Mouse (Mus musculus): ENCODE results near the gene Inka2.

The Inka2 gene

DNA sequence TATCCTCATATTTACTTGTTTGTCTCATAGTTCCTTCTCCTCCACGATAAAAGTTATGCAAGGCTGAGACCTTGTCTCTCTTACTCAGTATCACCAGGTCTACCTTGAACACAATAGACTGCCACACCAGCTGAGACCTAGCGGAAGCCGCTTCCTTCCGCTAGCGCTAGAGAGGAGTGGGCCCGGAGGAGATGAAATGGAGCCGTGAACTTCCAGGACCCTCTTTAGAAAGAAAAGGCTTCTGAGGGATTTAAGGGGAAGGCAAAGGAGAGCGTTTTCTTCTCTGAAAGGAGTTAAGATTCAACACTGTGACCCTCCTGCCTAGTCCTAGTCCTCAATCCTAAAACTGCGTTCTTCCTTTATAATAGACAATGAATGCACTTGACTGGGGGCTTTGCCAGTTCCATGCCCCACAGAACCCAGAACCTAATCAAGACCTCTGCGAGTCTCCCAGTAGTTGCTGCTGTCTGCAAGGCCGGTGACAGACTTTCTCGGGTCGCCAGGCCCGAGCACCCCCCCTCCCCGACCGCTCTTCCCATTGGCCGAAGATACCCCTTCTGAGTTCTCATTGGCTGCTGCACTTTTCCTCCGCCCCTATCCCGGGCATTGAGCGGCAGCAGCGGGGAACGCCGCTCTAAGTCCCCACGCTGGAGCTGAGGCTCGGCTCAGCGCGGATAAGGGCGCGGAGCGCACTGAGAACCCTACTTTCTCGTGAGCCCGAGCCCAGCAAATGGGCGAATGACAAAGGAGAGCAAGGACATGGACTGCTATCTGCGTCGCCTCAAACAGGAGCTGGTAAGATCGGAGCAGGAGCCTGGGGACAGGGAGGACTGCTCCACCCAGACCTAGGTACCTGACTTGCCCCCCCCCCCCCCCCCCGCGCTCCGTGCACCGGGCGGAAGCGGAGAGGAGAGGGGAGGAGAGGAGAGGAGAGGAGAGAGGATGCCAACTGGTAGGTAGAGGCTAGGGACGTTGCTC, at the start of gene Inka2:
TSS of gene Inka2 (plus strand) at position 569 of the 978 bp plus-strand sequence.
- peak; percentile 77 for DNase-seq

DNA sequence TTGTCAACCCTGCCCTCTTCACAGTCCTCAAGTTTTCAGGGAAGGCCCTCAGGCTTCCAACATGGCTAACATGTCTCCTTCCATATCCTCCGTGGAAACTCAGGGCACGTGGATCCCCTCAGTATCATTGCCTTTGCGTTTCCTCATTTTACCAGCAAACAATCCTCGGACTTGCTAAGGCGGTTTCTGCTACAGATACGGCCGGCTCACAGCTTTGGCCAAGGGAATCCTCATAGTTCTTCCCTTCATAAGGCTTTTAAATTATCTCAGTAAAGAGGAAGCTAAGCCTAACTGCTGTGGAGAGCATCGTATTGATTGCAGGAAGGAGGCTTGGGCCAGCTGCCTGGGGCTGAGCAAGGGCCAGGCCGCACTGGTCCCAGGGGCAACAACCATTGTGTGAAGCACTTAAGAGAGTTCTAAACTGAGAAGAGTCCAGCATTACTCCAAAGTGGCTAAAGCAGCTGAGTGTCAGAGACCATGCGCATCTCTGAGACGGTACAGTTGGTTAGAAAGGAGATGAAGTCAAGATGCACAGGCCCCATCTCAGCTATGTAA, 49.3 kb upstream of the Inka2 start:
- DNase-seq, result no peak

DNA sequence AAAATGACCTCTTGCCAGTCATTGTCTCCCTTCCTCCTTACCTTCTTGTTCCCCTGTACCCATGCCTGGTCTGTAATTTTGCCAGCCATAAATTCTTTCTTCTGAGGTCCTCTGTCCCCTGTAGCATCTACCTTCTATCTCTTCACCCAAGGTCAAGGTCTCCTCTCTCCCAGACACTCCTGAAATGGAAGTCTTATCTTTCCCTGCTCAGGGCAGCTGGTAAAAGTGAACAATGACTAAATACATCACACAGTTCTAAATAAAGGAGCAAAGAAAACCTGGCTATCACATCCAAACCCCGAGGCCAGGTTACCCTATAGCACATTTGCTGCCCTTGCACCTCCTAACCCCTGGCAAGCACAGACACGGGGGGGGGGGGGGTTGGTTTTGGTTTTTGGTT, 43.9 kb upstream of the Inka2 start:
- no peak for DNase-seq

DNA sequence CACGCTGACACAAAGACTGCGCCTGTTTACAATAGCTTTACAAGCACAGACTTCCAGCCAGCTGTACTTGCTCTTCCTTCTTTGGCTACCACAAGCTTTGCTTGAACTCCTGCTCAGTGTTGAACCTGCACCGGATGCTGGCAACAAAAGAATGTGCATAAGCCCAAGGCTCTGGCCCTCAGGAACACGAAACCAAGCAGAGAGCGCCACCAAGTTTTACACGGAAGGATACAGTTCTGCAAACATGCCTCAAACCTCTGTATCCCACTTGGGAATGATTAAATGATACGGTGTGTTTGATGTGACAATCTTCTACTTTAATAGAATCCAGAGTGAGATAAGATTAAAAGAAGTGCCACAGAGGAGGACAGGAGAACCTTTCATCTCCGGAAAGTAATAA, 41.4 kb upstream of the Inka2 start:
- no peak for DNase-seq

DNA sequence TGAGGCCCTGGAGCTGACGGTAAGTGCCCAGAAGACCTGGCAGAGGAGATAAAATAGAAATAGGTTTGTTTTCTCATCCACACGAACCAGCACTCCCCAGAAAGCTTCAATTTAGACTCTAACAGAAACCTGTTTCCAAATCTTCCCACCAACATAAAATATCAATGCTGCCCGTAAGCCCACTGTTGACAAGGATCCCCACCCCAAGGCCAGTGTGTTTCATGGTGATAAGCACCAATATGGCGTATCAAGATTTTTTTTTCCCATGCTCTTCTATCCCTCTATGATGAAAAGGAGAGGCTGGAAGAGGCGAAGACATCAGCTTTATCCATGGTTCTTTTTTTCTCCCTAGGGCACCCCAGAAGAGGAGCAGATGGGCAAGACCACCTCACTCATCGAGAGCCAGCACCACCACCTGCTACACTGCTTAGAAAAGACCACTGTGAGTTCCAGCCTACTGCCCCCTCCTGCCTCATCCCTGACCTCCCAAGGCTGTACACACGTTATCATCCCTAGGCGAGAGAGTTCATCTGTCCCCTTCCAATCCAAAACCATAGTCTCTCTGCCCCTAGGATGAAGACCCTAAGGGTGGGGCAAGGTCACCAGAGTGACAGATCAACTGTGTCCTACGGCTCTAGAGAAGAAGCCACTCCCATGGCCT, 39.2 kb upstream of the Inka2 start:
- DNase-seq, result no peak

DNA sequence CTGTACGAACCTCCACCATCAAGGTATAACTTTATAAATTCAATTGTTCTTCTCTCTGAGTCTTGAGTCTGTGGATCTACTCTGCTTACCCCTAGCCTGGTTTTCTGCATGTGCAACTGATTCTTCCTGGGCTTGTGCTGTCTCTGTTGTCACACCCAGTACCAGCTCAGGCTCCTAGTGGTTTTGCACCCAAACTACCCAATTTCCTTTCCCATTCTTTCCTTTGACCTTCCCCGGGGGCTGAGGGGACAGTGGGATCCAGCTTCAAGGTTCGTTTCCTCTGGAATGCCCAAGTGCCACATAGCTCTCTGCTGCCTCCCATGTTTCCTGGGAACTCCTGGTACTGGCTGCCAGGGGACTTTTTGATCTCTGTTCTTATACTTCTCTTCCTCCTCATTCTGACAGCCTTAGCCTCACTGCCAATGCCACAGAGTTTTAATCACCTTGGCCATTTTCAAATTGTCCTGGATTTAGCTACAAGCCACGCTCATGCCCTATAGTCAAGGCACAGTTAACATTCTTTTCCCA, 37.3 kb upstream of the Inka2 start:
- no peak for DNase-seq

DNA sequence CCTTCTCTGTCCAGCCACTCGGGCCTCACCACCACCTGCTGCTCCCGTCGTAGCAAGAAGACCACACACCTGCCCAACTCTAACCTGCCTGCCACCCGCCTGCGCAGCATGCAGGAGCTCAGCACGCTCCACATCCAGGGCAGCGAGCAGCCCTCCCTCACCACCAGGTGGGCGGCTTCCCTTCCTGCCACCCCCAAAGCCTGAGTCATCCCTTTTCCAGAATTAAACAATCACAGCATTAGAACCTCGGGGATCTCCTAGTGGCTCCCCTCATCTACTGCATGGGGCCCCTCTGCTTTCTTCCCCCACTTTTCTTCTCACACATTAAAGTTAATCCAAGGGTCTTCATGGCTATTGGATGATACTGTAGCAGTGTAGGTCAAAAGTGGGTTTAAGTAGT, 36.2 kb upstream of the Inka2 start:
- DNase-seq, result no peak

DNA sequence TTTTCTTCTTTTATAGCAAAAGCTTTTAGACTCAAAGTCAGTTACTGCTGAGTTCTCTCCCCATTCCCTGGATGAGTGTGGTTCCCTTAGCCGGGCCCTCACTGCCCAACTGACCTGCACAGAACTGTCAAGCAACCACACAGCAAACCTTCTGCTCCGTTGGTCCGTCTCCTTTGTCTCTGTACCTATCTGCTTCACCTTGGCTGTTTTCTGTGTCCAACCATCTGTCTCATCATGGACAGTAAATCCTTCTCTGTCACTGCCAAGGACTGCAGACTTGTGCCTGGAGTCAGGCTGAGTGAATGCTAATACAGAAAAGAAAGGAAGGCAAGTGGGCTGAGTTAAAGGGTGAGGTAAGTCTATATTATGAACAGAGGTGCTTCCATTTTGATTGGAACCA, 34.6 kb upstream of the Inka2 start:
- DNase-seq, result no peak

DNA sequence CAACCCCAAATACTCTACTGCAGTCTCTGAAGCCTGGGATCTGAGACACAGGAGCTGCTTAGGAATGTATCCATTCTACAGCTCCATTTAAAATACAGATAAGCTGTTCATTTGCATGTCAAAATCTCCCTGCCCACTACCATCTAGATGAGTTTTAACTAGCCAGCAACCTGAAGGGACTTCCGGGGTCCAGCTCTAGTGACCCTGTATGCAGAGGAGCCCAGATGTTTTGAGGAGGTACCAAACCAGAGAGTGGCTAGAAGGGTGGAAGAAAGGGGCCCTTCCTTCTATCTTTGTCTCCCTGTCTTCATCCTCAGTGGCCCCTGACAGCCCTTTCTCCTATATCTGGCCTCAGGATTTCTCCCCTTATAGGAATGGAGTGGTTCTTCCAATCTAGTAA, 33.6 kb upstream of the Inka2 start:
- DNase-seq, result no peak

DNA sequence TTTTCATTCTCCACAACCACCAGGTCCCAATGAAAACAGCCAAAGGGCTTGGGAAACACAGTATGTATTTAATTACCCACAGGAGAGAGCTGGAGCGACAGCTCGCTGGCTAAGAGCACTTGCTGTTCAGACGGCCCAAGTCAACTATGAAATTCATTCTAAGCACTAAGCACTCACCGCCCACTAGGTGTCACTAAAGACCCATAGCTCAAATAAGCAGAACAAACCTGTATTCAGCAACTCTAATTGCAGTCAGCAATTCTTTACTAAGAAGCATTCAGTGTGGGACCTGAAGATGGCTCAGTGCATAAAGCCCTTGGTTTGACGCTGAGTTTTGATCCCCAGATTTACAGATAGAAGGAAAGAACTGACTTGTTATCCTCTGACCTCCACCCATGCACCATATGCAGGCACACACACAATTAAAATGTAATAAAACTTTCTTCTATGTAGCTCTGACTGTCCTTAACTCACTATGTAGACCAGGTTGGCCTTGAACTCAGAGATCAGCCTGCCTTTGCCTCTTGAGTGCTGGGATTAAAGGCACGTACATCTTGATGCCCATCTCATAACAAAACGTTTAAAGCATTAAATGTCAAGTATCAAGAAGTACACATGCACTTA, 29.7 kb upstream of the Inka2 start:
- peak; percentile 39 for DNase-seq

DNA sequence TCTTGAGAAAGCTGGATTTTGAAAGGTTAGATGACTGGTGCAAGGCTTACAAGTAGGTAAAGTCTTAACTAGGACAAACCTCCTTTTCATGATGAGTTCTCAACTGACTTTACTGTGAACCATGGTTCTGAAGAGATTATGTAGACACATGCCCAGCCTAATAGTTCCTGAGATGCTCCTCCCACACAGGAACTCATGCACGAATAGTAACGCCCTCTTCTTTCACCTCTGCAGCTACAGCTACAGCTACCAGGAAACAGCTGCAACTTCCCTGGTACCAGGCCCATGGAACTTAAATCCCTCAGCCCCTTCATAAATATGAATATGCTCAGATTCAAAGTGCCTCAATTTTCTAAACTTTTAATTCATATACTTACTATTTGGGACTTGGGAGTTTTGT, 28.5 kb upstream of the Inka2 start:
- DNase-seq, result no peak

DNA sequence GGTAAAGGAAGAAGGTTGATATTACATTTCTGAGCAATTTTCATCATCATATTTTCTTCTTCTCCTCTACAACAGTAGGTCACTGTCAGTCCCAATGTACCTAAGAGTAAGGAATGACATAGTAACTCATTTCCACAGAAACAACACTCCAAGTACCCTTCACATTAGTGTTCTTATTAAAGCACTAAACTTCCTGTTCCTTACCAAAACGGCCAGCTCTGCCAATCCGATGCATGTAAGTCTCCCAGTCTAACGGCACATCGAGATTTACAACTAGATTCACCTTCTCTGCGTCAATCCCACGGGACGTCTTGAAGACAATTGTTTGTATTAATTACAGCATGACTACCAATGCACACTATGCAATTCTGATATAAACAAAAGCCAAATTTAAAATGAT, 24.1 kb upstream of the Inka2 start:
- DNase-seq, result no peak

DNA sequence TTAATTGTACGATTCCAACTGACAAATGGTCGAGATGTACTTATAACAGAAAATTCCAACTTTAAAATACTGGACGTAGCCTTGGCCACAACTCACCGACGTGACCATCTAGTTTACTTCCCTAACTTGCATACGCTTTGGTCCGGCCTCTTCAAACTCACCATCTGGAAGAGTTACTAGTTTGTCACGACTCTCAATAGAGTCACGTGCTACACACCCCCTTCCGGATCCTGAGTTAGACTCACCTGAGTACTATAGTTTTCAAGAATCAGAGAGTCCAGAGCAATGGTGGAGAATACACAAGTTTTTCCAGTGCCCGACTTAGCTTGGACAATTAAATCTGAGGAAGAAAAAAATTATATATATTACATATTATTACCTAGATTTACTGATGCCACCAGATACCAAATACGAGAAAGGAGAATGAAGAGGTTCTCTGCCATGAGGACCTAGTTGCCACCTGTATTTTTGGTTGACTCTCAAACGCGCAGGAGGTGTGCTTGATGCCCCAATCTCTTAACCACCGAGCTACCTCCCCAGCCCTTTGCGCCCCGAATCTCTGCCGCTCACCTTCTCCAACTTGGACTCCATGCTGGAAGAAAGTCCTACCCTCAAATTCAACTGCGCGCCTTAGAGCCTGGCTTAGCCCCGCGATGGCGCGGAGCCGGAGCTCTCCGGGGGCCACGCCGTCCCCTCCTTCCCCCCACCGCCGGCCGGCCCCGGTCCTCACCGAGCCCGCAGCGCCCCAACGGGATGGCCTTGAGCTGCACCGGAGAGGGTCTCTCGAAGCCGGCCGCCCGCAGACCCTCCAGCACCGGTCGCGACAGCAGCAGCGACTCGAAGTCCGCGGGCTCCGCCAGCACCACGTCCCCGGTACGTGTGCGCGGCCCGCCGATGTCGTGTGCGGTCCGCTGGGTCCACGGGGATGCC, 17.7 kb upstream of the Inka2 start:
- no peak for DNase-seq

DNA sequence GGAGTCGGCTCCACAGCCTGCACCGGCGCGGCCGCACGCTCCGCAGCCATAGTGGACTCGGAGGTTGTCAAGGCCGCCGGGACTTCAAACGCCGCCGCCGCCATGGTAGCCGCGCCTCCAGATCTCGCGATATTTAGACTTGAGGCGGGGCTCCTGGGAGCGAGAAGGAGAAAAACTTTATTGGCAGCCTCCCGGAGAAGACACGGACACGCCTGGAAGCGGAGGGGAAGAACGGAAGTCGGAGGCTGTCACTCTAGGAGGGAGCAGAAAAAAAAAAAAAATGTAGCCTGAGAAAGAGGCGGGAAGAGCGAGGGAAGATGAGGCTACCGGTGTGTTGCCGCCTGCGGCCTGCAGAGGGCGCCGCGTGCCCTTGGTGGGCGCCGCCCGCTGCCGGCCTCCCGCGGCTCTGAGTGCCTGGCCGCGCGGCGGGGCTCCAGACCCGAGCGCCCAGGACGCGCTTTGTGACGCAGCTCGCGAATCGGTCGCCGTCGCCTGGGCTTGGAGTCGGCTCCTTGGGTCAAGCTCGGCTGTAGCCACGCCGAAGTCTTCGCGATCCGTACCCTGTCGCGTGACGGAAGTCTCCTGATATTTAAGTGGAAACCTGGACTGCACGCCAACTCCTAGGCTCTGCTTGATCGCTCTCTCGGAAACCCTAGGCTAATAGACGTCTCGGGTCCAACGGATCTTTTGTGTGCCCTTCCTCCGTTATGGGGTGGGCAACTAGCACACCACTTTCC, 16.9 kb upstream of the Inka2 start, which contains the start of gene Ddx20:
TSS of gene Ddx20 (minus strand) at position 251 of the 737 bp plus-strand sequence.
- DNase-seq, result peak; percentile 93

DNA sequence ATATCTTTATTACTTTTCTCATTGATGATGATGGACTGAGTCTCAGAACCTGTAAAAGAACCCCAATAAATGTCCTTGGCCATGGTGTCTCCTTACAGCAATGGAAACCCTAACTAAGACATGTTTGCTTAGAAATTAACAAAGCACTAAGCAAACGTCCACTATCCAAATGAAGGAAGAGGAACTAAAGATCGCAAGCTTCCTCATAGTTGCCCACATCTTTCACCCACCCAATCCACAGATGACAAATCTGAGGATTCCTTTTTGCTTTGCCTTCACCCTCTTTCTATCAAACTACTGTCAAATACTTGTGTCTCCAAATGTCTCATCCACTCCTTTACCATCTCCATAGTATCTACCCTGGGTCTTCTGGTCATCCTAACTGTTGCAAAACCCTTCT, 15.9 kb upstream of the Inka2 start:
- no peak for DNase-seq

DNA sequence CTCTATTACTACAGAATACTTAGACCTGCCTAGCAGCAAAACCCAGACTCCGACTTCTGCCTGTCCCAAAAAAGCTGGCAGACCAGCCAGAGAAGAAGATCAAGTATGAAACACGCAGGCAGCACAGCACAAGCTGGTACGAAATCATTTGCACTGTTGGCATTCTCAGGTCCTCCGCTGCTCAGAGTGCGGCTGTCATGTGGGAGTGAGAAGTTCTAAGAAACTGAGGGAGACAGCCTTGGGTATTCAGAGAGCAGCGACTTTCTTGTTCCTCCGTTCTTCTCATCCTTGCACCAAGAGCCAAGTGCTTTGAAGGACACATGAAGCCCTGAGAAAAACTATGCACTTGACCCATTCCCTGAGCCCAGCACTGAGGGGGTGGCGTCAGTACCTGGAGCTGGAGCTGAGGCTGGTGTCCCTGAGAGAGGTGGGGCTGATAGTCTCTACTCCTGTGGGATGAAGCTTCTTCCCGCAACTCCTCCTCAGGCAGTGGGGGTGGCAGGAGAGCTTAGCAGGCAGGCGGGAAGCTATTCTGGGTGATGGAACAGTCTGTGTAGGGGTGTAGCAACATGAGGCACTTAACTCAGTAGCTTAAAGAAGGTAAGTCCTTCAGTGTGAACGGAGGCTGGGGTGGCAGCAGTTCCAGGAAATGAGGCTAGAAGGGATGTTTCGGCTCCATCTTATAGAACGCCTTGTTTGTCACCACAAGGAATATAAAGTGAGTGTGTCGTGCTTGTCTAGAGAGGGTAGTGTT, 10.9 kb upstream of the Inka2 start:
- peak; percentile 53 for DNase-seq

DNA sequence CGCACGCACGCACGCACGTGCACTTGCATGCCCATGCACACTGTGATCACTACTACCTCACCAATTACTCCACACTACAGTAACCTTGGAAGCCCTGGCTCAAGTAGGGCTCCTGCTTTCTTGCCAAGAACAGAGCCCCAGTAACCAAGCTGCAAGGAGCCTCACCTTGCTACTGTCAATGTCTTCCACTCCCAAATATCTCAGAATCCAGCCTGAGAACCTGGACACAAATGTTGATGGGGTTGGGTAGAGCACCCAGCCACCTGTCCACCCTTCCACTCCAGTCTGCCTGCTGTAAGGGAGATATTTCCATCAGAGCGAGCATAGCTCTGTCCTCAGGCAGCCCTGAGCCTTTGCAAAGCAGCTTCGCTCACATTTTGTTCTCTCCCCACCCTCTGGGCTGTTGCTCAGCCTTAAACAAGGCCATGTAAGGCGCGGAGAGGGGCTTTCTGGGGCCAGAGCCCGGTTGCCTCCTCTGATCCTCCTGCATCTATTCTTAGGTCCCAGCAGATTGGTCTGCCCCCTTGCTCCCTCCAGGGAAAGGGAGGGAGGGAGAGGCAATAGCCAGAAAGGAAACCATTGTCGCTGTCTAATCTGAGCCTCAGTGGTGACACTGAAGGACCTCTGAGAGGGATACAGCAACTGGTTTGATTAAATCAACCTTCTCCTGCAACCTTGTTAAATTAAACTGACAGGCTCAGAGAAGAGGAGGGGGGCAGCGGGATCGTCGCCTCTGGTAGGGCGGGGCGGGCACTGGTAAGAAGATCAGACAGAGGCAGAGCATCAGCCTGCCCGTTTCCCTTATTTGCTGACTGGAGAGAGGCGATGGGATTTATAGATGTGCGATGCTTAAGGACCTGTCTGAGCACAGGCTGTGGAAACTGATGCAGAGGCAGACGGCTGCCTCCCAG, 8.7 kb upstream of the Inka2 start:
- peak; percentile 25 for DNase-seq

DNA sequence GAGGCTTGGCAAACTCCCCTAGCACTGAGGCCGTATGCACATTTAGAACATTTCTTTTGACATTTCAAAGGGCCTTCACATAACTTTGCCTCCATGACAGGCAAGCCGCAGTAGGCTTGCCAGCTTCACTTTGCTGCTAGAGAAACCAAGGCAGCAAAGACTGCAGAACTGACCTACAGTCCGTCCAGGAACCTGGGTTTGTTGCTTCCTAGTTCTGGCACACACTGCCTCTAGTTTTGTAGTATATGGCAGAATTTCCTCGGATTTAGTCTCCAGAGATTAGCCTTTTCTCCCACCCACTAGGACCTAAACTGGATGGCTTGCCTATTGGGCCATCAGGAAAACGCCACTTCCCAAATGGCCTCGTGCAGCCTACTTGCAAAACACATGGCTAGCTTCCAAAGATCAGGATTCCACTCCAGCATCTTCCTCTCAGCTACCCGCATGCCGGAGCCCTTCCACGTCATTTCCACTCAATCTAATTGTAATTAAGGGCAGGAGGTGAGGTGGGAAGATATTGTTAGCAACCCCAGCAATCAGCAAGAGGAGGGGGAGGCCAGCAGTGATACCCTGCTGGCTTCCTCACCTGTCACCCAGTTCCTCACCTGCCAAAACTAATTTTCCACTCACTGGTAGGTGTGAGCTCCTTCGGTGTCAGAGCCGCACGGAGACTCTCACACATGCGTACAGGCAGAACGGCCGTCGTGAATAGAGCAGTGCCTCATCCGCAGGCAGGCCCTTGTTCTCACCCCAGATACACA, 7.8 kb upstream of the Inka2 start:
- no peak for DNase-seq

DNA sequence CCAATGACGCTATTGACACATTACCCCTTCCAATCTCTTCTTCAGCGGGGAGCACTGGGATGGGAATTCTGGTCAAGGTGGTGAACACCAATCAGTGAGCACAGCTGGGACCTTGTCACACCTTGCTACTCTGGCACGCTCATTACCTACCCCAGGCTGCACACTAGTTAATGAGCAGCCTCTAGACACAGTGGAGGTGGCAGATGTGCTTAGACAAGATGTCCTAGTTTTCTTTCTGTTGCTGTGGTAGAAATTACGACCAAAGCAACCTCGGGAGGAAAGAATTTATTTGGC, 7.3 kb upstream of the Inka2 start:
- no peak for DNase-seq
